Mouse (Mus musculus) midbrain, postnatal 0 days (tissue): ENCODE results near the gene Btbd19. TPM values are rescaled to one million over a fixed set of nuclear protein-coding genes. Genes with fewer than 3 reads are reported as not detected.

Experiments used
- ATAC-seq: fragments of 200-750 bp; cut with Nextera tagmentation; 2 replicates; pipeline ENCODE4 v1.8.0; 2017; ENCODE audit warnings: moderate number of reproducible peaks, mild to moderate bottlenecking, moderate TSS enrichment, moderate library complexity; ENCODE audit not compliant: low FRiP score
- DNase-seq: peaks from one replicate; pipeline ENCODE4 v3.0.0-alpha.2; 2015; ENCODE audit warnings: low spot score
- H3K27ac ChIP-seq: fragments of 300-500 bp; sonication (generic); 2 replicates; pipeline ENCODE4 v1.5.1; 2014; ENCODE audit warnings: low read depth, mild to moderate bottlenecking, low read length, mixed read lengths
- H3K27me3 ChIP-seq: fragments of 300-500 bp; sonication (generic); 2 replicates; pipeline ENCODE4 v1.6.1; 2014; ENCODE audit warnings: low read length, control low read depth, mixed read lengths; ENCODE audit not compliant: insufficient read depth
- H3K36me3 ChIP-seq: fragments of 300-500 bp; sonication (generic); 2 replicates; pipeline ENCODE4 v1.6.1; 2014; ENCODE audit warnings: low read length, control low read depth, mixed read lengths; ENCODE audit not compliant: insufficient read depth
- H3K4me1 ChIP-seq: fragments of 300-500 bp; sonication (generic); 2 replicates; pipeline ENCODE4 v1.6.1; 2014; ENCODE audit warnings: mild to moderate bottlenecking, control low read depth, antibody characterized with exemption, low read length, mixed read lengths; ENCODE audit not compliant: insufficient read depth
- H3K4me2 ChIP-seq: fragments of 300-500 bp; sonication (generic); 2 replicates; pipeline ENCODE4 v1.6.1; 2014; ENCODE audit warnings: low read depth, mild to moderate bottlenecking, low read length, mixed read lengths; ENCODE audit not compliant: poor library complexity, severe bottlenecking
- H3K4me3 ChIP-seq: fragments of 300-500 bp; sonication (generic); 2 replicates; pipeline ENCODE4 v1.5.1; 2014; ENCODE audit warnings: low read depth, mild to moderate bottlenecking, low read length, moderate library complexity
- H3K9ac ChIP-seq: fragments of 300-500 bp; sonication (generic); replicated peaks from 2 replicates; pipeline ENCODE4 v1.6.1; 2014; ENCODE audit warnings: mild to moderate bottlenecking, low read length, moderate library complexity, mixed read lengths; ENCODE audit not compliant: poor library complexity, severe bottlenecking
- H3K9me3 ChIP-seq: fragments of 300-500 bp; sonication (generic); 2 replicates; pipeline ENCODE4 v1.6.1; 2016; ENCODE audit warnings: low read length, control low read depth
- CTCF ChIP-seq: IDR thresholded peaks from 2 replicates; pipeline ENCODE4 v1.5.1; 2016; ENCODE audit warnings: antibody characterized with exemption, mild to moderate bottlenecking
- WGBS: fragments of 180-500 bp; shearing (Covaris S2); extraction: QIAGEN DNeasy Blood & Tissue Kit; methylation state at CpG from one replicate; pipeline ENCODE4 v1.1.7; 2014; 5-methylcytosine and 5-hydroxymethylcytosine counted together
- polyA plus RNA-seq: library from polyadenylated mRNA; unstranded; fragments of >200 nt; fragmentation: Nextera tagmentation; extraction: Ambion mirVana; gene quantifications from 2 replicates; pipeline ENCODE4 v1.2.1, GENCODE M21; 2015
- total RNA-seq: library from RNA; depleted of rRNA; stranded (reverse); fragments of >200 nt; gene quantifications from 2 replicates; pipeline ENCODE4 v1.2.3, GENCODE M21; 2014; rRNA removed

Gene Btbd19
- total RNA-seq (7.3 and 8.2 TPM in 2 replicates), polyA plus RNA-seq (3.8 and 4.2 TPM in 2 replicates)

- DNase-seq (peak; percentile 82), ATAC-seq (peak; percentile 18; the same call in 1 of the 2 replicates)
- H3K27me3 ChIP-seq = no peaks in the 10 kb centered on the region
- H3K9me3 ChIP-seq = no peaks in the 10 kb centered on the region
- no peak within 1 kb of the TSS for H3K4me3 ChIP-seq
- WGBS = 31% methylated on average over 8 of the region's 8 CpGs
- H3K27ac ChIP-seq = peak within 1 kb of the TSS; percentile 77
- H3K4me1 ChIP-seq = peaks cover 7% of the 10 kb centered on the region; the same call in 1 of the 2 replicates
- no peak for TF ChIP-seq CTCF
- peak within 1 kb of the TSS; percentile 54 for H3K9ac ChIP-seq
- H3K4me2 ChIP-seq = no peak within 1 kb of the TSS
- peaks cover 23% of the 10 kb centered on the region for H3K36me3 ChIP-seq
Observed at GRCm38 (mm10) chr4:117125348-117125909, at the start of gene Btbd19. Btbd19 (minus strand) TSS chr4:117125725.

- 91% methylated on average over 5 of the region's 5 CpGs for WGBS
- DNase-seq = no peak
- H3K36me3 ChIP-seq = peaks cover 12% of the 10 kb centered on the region; the same call in 1 of the 2 replicates
- TF ChIP-seq CTCF = no peak
- no peak overlapping the region for H3K4me2 ChIP-seq
- no peak overlapping the region for H3K27ac ChIP-seq
- no peaks in the 10 kb centered on the region for H3K27me3 ChIP-seq
- H3K4me1 ChIP-seq = no peaks in the 10 kb centered on the region
- no peaks in the 10 kb centered on the region for H3K9me3 ChIP-seq
- H3K9ac ChIP-seq = no peak overlapping the region
- ATAC-seq = no peak
- no peak overlapping the region for H3K4me3 ChIP-seq
Observed at GRCm38 (mm10) chr4:117169936-117170335, 44.4 kb upstream of the Btbd19 start.

GRCm38 (mm10) chr4:117161183-117161582, 35.7 kb upstream of the Btbd19 start:
- Histone ChIP-seq H3K4me1 (no peaks in the 10 kb centered on the region), H3K27ac (no peak overlapping the region), H3K36me3 (peaks cover 2% of the 10 kb centered on the region; the same call in 1 of the 2 replicates), H3K4me2 (no peak overlapping the region), H3K4me3 (no peak overlapping the region), H3K9me3 (no peaks in the 10 kb centered on the region), H3K27me3 (no peaks in the 10 kb centered on the region), H3K9ac (no peak overlapping the region)
- no peak for TF ChIP-seq CTCF
- 0 out of 2 replicates have a peak, but pooled peaks have one; percentile 48 for ATAC-seq
- DNase-seq = no peak
- 69% methylated on average over 4 of the region's 4 CpGs for WGBS

GRCm38 (mm10) chr4:117159666-117160065, 34.1 kb upstream of the Btbd19 start:
- no peak for TF ChIP-seq CTCF
- H3K27me3 ChIP-seq = no peaks in the 10 kb centered on the region
- no peaks in the 10 kb centered on the region for H3K36me3 ChIP-seq
- no peaks in the 10 kb centered on the region for H3K4me1 ChIP-seq
- no peak overlapping the region for H3K9ac ChIP-seq
- WGBS = 85% methylated on average over 10 of the region's 10 CpGs
- H3K9me3 ChIP-seq = no peaks in the 10 kb centered on the region
- DNase-seq (no peak), ATAC-seq (no peak)
- no peak overlapping the region for H3K4me2 ChIP-seq
- no peak overlapping the region for H3K4me3 ChIP-seq
- no peak overlapping the region for H3K27ac ChIP-seq

DNA sequence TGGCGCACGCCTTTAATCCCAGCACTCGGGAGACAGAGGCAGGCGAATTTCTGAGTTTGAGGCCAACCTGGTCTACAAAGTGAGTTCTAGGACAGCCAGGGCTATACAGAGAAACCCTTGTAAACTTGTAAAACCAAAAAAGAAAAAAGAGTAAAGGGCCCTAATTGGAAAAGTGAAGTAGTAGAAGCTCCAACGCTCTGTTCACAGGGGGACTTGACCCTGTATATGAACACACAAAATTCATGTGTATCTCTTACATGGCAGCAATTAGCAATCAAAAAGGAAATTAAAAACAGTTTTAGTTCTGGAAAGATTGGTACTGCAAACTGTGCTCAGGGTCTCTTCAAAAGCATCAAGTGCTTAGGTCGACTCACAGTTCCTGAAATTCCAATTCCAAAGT, 30.8 kb upstream of the Btbd19 start:
- Histone ChIP-seq H3K36me3 (peaks cover 22% of the 10 kb centered on the region), H3K9ac (peak overlapping the region; percentile 95; the same call in 1 of the 2 replicates), H3K4me1 (no peaks in the 10 kb centered on the region), H3K9me3 (no peaks in the 10 kb centered on the region), H3K27ac (peak overlapping the region; percentile 18; the same call in 1 of the 2 replicates), H3K27me3 (no peaks in the 10 kb centered on the region), H3K4me2 (peak overlapping the region; percentile 88), H3K4me3 (peak overlapping the region; percentile 89)
- no peak for ATAC-seq
- 24% methylated on average over 6 of the region's 6 CpGs for WGBS
- TF ChIP-seq CTCF = no peak
- no peak for DNase-seq

DNA sequence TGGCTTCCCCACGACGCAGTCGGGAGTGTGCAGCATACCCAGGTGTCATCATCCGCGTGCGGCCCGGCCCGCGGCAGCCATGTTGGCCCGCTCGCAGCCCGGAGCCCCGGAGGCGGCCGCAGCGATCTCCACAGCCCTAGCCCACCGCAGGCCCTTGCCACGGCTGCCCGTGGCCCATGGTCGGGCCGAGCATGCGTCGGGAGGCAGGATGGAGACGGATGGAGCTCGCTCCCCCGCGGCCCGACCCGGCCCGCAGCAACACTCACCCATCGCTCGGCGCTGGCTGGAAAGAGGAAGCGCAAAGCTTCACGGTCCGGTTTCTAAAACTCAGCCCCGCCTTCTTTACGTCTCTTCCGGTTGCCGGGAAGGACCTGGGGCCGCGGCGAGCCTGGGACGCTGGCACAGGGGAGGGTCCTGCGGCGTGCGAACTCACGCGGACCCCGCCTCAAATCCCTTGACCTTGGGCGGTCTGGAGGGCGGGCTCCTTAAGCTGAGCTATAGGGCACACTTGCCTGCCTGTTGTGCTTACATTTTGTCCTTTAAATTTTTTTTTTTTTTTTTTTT, 30.3 kb upstream of the Btbd19 start, which contains the start of gene Rps8:
Gene Rps8 (minus strand): TSS at position 452 of the 564 bp plus-strand sequence.
- Histone ChIP-seq H3K9me3 (no peaks in the 10 kb centered on the region), H3K27me3 (no peaks in the 10 kb centered on the region), H3K9ac (peak within 1 kb of the TSS; percentile 95), H3K27ac (peak within 1 kb of the TSS; percentile 94), H3K4me3 (peak within 1 kb of the TSS; percentile 89), H3K36me3 (peaks cover 24% of the 10 kb centered on the region), H3K4me2 (peak within 1 kb of the TSS; percentile 88), H3K4me1 (no peaks in the 10 kb centered on the region)
- no peak for TF ChIP-seq CTCF
- DNase-seq (peak; percentile 94), ATAC-seq (peak; percentile 90)
- WGBS = 0% methylated on average over 50 of the region's 52 CpGs
